Mouse (Mus musculus) brain, embryonic 18.5 days (tissue): ENCODE data around the gene Slc10a7.
A peak's percentile ranks its signal among the peaks of the same experiment; 100 is the strongest.
"Not testable (repeated sequence)": the region's sequence is repeated elsewhere in the genome, so short reads cannot be mapped to it uniquely, and the experiment has no call there.

Source experiments
- DNase-seq: peaks from one replicate; pipeline ENCODE4 v3.0.0-alpha.2; 2012; ENCODE audit warnings: low read depth, low spot score

The Slc10a7 gene

DNA sequence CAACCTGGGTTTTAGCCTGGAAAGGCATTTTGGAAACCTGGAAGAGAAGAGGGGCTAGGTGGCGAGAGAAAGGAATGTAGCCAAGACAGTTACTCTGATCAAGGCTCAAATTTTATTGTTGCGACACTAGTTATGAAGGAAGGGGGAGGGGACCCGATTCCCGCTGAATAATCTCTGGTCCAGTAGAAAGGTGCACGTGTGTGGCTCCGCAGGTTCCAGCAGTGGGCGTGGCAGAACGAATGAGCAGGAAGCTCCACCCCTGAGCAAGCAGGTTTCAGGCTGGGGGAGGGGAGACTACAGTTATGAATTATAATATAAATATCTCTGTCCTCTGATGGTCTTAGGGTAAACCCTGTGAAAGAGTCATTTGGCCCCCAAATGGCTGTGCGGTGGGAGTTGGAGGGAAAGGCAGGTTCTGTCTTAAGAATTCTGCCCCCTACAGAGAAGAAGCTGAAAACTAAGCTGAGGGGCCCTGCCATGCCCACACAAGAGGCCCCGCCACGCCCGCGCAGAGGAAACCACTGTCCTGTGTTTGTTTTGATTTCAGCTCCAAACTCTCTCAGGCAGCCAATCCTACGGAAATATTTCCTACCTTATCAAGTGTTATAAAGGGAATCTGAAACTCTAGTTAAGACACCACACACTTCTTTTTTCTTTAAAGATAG is 36.1 kb downstream of the Slc10a7 start:
- DNase-seq, result not testable (repeated sequence)

DNA sequence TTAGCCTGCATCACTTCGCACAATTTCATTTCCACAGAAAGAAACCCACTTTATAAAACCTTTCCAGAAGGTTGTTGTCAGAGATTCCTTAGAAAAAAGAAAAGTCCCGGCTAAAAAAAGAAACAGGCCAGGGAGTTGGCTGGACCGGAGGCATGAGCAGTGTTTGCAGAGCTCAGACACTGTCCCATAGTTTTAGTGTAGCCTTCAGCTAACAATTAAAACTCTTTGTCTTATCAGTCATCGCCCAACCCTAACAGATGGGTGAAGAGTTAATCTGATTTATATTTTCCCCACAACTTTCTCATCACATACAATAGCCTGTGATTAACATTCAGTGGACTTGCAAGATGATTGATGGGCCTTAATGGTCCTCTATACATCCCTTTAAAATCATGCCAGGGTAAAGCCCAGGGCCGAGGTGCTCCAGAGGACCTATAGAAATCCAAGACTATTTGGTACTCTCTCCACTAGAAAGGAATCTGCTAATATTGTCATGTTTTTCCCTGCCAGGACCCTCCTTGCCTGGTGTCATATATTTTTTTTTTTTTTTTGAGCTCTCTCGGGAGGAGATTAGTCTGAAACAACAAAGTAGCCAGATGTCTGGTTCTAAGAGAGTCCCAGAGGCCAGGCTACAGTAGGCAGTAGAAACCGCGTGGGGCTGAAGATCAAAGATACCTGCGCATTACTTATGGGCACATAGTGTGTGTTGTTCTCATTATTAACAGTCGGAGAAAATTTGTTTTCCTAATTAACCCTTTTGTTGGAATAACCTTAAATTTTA is 41.0 kb downstream of the Slc10a7 start:
- no peak for DNase-seq

DNA sequence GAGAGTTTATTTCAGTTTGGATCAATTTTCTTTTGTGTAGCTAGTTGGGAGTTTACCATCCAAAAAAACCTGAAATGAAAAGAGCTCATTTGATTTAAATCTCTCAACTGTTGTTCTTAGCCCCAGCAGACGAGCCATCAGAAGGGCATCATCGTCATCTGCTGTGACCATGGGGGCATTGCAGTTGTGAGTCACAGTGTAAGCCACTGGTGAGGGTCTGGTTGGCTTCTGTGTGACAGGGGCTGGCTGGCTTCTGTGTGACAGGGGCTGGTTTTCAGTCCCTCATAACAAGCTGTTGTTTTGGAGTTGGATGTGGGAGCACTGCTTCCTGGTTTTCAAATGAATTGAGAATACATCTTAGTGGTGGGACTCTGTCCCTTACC is 41.6 kb downstream of the Slc10a7 start:
- no peak for DNase-seq

DNA sequence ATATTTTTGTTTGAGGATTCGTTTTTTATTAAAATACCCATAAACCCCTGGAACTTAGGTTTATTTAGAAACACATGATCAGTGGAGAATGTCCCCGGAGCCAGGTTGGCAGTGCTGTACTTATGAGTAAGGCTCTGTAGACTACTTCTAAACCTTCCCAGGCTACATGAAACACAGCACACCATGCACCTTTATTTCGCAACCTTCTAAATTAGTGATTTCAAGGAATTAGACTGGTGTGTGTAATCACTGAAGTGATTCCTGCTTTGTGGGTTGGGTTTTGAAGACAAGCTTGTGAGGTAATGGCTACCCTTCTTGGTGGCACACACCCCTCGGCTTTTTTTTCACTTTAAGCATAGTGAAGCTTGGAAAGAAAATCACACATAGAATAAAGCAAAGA is 46.7 kb downstream of the Slc10a7 start:
- DNase-seq, result no peak

DNA sequence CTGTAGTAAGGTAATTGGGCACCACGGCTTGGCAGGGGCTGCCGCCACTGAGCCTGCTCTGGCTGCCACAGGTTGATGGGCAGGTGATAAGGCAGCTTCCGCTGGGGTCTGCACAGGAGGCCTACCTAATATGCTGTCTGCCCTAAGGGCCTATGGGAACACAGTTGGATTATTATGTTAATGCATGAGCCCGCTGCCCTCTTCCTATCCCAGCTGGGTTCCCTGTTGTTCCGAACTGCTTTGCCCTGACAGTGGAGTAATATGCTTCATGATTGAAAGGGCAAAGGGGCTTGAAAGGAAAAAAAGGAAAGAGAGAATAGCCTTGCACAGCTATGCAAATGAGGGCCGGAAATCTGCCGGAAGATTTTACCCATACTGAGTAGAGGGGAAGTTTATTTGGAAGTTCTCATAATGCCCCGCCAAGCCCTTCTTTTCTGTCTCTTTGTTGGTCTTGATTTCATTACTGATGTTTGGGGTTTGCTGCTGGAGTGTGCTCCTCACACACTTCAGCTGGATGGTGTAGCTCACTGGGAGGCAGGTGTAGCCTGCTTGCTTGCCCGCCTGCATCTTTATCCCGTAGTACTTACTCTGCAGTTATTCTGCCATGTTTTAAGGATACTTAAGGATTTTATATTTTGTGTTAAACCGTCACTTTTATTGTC is 47.8 kb downstream of the Slc10a7 start:
- DNase-seq, result no peak

DNA sequence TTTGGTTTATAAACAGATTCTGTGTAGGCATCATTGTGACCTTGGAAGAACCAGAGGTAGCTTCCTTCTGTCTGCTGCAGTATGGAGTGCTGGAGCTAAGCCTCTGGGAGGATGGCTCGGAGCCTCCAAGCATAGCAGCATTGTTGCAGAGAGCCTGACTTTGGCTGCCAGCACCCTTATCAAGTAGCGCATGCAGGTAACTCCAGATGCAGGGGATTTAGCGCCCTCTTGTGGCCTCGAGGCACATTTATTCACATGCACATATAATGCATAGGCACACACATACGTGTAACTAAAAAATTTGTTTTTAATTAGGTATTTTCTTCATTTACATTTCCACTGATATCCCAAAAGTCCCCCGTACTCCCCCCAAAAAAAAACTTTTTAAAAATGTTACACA is 52.5 kb downstream of the Slc10a7 start:
- no peak for DNase-seq

DNA sequence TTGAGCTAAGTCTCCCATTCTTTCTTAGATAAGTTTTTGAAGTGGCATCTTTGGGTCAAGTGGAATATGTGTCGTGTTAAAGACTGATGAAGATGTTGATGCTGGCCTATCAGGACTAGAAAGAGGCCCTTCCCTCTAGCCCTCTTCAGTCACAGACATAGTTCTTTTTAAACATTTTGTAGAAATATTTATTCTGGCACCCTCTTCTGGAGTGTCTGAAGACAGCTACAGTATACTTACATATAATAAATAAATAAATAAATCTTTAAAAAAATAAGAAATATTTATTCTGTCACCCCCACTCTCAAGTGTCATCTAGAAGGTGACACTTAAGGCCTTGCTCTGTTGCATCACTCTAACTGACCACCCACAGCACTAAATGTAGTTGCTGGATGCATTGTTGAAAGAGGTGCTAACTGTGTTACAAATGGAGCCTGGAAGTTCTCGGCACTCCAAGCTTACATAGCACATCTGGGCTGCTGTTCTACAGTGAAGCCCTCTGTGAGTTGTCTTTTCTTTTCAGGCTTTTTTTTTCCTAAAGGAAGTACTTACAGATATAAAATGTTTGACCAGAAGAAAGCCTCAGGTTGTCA is 54.4 kb downstream of the Slc10a7 start:
- no peak for DNase-seq

DNA sequence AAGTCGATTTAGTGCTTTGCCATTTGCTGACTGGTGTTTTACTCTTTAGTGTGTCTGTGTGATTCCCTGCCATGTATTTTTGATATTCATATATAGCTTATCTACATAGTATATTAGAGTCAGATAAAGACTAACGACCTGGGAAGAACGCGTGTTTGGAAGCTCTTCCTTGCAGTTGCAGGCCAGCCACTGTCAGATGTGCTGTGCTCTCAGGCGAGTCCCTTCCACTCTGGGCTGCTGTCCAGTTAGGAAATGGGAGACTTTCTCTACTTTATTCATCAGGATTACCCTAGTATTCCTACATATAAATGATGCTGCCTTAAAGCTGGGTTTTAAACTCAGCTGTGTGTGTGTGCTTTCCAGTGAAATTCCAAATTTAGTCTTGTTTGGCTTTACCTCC is 55.1 kb downstream of the Slc10a7 start:
- no peak for DNase-seq

DNA sequence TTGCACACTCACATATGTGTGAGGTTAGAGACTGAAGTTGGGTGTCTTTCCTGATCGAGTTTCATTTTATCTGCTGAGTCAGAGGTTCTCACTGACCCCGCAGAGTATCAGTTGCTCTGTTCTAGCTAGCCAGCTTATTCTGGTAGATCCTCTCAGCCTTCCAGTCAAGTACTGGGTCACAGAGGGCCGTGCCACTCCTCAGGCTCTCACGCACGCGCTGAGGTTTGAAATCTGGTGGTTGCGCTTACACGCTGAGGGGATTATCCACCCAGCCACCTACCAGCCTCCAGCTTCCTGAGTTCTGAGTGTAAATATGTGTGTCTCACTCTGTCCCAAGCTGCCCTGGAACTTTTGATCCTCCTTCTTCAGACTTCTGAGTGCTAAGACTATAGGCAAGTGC is 59.0 kb downstream of the Slc10a7 start:
- no peak for DNase-seq

DNA sequence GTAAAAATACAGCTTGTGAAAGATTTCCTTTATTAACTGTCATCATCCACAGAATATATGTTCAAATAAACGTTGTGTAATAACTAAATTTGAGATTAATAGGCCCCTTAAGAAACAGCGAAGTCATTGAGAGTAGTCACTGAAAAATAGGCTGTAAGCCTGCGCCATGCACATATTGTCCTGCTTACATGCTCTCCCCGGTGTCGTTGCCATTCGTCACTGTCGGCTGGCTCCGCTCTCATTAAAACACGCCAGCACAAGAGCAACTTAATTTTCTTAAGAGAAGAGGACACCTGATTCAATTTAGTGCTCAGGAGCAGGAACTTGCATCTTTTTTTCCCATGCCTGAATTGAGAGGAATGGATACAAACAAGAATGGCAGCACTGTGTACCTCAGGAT is 62.4 kb downstream of the Slc10a7 start:
- no peak for DNase-seq

DNA sequence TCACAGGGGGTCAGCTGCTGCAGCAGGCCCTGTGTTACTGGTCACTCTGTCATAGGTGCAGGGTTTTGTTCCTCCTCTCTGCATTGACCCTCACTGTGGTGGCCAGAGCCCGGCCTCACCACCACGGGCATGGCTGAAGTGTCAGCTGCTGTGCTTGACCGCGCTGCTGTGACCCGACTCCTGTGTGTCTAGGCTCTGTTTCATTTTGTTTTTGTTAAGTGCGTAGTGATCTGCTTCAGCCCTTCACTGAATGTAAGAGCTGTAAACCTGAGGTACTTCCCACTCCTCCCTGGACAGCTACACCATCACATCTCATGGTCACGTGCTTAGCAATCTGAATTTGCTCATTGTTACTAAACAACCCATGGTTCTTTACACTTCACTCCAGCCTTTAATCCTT is 65.1 kb downstream of the Slc10a7 start:
- no peak for DNase-seq

DNA sequence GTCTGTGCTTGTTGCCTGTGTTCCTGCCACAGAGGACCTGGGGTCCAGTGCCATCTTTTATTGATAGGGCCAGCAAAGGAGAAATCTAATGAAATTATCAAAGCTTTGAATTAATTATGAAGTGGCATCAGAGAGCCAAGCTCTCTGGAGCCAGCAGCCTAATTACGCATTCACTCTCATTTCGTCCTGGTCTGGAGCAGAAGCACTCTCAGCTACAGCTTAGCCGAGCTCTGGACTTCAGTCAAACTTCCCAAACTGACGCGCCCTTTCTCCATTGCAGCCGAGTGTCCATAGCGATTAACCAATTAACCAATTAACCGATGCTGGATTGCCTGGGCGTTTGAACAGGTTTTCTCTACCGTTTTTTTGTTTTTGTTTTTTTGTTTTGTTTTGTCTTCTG is 68.4 kb downstream of the Slc10a7 start:
- DNase-seq, result no peak

DNA sequence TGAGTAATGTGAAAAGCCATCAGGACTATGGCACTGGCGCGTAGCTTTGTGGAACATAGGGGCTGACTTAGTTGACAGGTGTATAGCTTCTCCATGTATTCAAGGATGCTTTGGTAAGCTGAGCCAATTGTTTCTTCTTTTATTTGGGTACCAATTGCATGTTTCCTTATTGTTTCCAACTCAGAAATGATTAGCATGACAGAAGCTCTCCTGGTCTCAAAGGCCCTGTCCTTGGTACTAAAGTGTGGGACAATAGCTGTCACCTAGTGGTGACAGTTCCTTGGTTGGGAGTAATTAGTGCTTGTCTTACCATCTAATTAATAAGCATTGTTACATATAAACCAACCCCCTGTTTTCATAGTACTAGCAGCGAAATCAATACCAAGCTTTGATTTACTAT is 68.9 kb downstream of the Slc10a7 start:
- DNase-seq, result no peak

DNA sequence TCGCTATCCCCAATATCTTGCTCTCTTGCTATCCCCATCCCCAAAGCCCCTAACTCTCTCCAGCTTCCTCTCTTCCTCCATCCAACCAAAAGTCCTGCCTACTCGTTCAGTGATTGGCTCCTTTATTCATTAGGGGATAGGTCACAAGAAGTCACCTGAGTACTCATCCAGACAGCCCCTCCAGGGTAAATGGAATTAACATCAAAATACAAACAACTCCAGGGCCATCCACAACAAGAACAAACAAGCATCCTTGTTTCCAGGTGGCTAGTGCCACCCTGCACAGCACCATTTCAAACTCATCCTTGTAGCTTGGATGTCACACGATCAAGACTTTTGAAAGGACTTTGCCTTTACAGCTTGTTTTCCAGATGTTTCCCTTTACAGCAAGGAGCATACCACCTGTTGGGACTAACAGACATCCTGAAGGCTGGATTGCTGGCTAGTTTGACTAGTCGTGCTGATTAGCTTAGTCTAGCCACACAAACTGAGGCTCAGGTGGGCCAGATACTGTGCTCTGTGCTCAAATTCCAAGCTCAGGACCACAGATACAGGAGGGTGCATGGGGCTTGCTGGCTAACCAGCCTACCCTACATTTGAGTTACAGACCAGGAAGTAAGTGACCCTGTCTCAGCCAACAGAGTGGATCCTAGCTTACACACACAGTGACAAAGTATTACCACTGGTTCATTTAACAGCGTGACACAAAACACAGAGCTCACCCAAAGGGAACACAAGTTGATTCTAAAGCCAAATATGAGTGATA is 75.0 kb downstream of the Slc10a7 start:
- no peak for DNase-seq

DNA sequence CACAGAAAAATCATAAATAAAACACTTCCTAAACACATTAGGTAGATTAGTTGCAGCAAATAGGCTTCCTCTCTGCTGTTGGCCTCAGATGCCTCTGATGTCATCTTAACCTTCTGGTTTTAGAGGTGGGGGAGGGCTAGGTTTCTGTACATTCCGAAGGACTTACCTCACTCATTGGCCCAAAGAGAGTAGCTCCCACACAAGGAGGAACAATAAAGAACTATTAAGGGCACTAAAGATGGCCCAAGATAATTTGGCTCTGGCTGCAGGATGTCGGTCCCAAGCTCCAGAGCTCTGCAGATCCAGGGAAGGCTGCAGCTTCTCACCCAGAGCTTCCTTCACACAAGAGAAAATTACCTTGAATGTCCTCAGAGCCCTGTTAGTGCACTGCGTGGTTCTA is 75.7 kb downstream of the Slc10a7 start:
- no peak for DNase-seq

DNA sequence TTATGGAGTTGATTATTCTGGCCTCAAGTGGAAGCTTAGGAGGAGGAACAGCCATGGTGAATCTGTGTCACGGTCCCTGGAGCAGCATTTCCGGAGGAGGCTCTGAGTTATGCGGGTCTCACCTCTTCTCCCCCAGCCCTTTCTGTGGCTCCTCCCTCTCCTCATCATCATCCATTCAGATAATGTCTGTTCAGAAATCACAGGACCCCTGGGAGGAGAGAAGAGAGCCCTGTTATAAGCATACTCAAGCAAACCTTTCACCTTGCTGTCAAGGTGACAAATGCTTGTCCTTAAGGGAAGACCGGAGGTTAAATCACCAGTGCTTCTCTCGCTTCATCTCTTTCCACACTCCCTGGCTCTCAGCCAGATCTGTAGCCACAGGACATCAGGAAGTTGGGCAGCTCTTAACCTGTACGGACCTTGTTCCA is 86.3 kb downstream of the Slc10a7 start:
- no peak for DNase-seq

DNA sequence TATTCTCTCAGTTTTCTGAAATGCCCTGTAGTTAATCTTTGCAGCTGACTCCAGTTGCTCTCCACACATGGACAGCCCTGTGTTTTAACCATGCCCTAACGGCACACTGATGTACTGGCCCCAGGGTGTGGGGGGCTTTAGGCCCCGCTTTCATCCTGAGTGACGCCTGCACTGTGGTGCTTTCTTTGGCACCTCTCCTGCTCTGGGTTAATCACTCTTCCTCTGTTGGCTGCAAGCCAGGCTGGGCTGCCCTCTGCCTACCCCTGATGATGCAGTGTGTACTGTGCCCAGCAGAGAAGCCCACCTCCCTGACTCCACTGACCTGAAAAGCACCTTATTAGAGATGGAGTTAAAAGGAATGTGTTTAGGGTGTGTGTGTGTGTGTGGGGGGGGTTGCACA is 89.1 kb downstream of the Slc10a7 start:
- peak; percentile 4 for DNase-seq

DNA sequence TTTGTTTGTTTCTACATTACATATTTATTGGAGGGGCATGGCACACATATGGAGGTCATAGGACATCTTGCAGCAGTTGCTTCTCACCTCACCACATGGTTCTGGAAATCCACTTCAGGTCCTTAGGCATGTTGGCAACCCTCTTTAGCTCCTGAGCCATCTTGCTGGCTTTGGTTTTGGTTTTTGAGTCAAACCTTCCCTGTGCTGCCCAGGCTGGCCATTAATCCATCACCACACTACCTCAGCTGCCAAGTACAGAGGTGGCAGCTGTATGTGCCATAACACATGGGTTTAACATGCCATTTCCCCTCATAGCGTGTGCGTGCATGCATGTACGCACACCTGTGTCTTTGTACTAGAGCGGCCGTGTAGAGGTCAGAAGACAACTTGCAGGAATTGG is 93.9 kb downstream of the Slc10a7 start:
- DNase-seq, result no peak

DNA sequence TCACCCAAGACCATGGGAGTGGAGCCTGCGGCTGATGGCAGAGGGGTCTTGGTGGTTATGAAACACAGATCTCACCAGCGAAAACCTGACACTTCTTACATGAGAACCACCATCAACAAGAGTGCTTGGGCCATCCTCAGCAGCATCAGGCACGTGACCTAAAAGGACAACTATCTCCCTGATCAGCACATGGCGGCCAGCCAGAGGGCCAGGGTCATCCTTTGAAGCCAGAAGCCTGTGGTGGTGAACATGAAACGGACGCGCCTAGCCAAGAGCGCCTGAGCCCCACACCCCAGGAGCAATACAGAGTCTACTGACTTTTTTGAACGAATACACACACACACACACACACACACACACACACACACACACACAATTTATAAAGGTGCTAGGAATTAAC is 95.3 kb downstream of the Slc10a7 start:
- no peak for DNase-seq

DNA sequence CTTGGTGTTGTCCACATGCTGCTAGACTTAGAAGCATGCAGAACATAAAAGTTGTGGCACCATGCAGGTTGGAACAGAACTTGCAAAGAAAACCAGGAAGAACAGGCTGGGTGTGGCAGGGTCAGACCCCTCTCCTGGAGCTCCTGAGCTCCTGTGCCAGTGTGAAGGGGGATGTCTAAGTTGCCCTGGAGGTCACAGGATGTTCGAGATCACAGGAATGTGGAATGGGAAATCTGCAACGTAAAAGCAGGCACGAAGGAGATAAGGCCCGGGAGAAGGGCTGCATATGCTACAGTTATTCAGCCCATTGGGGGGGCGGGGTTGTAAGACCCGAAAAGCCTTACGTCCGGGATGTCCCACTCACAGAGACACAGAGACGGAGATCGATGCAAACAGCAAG is 100.2 kb downstream of the Slc10a7 start:
- DNase-seq, result no peak

DNA sequence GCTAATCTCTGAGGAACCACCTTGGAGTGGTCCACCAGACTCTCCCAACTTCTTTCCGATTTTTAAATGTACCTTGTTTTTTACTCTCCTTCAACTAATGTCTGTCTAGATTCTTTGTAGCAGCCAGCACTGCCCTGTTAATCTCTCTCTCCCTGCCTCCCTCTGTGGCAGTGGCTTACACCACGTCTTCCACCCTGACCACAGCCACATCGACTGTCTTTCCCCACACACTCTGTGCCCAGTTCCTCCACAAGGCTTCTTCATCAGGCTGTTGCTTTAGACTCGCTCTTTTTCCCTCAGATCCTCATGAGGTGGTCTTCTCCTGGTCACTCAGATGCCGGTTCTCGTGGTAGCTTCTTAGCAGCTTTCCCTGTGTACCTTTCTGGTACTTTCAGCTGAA is 101.9 kb downstream of the Slc10a7 start:
- DNase-seq, result no peak

DNA sequence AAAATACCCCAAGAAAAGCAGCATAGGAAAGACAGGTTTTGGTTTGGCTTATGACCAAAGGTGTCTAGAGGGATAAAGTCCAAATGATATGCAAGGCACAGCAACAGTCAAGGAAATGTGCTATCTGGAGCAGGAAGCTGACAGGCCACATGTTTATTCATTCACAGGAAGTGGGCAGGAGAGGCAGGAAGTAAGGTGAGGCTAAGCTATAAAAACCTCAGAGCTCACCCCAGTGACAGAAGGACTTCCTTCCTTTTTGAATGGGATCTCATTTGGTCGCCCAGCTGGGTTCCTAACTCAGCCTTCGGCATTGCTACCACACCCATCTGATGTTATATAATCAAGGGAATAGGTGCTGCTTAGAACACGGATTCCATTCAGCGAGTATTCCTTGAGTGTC is 113.2 kb downstream of the Slc10a7 start:
- no peak for DNase-seq
